Mouse (Mus musculus): ENCODE data around the gene Ppp1r11.
A peak's percentile ranks its signal among the peaks of the same experiment; 100 is the strongest.

The Ppp1r11 gene

DNA sequence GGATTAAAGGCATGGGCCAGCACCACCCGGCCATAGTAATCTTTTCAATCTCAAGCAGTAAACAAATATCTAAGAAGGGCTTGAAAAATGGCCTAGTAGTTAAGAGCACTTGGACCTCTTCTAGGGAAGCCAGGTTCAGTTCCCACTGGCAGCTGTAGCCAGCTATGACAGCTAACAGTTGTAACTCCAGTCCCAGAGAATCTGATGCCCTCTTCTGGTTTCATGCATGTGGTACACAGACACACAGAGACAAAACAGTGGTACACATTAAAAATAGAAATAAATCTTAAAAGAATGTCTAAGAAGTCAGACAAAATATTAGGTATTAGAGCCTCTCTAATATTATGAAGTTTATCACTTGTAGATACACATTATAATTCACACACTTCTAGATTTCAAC, 9.6 kb upstream of the Ppp1r11 start:
- DNase-seq (ENCODE audit: low spot score), result no peak

DNA sequence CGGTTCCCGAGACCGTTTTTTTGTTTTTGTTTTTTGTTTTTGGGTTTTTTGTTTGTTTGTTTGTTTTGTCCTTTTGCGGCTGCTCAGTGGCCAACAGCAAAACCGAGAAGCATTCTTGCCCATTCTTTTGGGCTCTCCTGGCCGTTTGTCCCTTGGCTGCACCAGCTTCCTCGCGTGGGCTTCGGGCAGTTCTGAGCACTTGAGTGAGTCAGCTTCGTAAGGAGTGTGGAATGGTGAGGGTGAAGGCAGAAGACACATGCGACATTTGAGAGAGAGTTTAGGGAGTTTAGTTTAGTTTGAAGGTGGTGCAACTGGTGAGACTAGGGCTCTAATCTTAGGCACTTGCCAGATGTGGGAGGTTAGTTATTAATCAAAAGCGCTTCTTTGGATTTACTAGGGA, 7.3 kb upstream of the Ppp1r11 start:
- no peak for DNase-seq (ENCODE audit: low spot score)

DNA sequence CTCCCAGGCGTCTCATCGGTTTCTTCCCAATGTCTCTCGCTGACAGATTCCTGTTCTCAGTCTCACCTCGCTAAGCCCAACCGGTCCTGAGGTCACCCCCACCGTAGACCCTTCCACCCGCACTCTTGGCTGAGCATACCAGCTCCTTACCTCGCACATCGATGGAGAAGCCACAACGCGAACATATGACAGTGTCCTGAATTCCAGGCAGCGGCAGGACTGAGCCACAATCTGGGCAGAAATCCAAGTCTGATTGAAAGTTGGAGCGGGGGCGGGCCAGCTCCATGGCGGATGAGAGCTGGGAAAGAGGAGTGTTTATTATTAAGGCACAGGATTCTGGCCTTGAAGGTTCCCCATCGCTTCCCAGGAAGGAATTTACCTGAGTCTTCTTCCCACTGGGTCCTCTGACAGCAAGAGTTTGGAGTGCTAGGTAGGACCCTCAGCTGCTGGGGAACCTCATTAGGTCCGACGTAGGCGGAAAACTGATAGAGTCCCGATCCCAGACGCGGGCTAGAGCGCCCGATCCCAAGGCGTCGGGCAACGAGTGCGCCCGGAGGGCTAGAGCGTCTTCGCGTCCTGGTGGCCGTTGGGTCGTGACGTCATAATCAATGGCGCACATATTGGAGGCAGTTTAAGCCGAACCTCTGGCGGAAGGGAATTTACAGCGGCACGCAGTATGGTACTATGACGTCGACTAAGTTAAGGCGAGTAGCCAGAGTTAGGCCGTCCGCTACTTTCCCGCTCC, 6.6 kb upstream of the Ppp1r11 start, which contains the start of the genes Znrd1 and Znrd1as:
TSS of gene Znrd1 (minus strand) at position 561 of the 745 bp plus-strand sequence.
TSS of gene Znrd1as (plus strand) at position 594 of the 745 bp plus-strand sequence.
- peak; percentile 95 for DNase-seq (ENCODE audit: low spot score)

DNA sequence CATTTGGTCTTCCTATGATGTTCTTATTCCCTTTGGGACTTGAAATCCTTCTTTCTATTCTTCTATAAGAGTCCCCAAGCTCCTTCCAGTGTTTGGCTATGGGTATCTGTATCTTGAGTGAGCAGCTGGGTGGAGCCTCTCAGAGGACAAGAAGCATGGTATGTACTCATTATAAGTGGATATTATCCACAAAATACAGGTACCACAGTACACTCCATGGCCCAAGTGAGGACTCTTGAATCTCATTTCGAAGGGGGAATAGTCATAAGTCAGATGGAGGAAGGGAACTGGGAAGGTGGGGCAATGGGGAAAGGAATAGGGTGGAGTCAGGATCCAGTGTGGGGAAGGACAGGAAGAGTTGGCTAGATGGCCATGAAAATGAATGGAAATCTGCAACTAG, 1.5 kb upstream of the Ppp1r11 start:
- no peak for DNase-seq (ENCODE audit: low spot score)

DNA sequence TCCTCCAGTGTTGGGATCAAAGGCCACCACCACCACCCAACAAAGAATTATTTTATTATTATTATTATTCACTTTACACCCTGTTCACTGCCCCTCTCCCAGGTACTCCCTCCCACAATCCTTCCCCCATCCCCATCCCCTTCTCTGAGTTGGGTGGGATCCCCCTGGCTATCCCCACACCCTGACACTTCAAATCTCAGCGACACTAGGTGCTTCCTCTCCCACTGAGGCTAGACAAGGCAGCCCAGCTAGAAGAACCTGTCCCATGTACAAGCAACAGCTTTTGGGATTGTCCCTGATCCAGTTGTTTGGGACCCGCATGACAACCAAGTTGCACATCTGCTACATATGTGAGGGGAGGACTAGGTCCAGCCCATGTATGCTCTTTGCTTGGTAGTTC, 1.1 kb upstream of the Ppp1r11 start:
- no peak for DNase-seq (ENCODE audit: low spot score)

DNA sequence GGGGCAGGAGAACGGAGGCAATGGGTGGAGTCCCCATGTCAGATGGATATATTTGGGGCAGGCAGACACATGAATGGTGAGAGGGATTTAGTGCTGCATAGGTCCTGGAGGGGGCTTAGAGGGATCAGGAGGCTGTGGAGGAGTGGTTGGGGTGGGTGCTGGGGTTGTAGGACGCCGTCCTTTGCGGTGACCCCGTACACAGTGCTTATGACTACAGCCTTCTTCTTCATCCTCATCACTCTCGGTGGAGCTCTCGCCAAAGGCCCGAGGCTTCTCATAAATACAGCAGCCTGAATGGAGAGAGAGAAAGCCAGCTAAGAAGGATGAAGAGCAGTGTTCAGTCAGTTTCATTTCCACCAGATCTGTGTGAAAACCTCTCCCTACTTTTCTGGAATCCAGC, 2.3 kb downstream of the Ppp1r11 start:
- no peak for DNase-seq (ENCODE audit: low spot score)

DNA sequence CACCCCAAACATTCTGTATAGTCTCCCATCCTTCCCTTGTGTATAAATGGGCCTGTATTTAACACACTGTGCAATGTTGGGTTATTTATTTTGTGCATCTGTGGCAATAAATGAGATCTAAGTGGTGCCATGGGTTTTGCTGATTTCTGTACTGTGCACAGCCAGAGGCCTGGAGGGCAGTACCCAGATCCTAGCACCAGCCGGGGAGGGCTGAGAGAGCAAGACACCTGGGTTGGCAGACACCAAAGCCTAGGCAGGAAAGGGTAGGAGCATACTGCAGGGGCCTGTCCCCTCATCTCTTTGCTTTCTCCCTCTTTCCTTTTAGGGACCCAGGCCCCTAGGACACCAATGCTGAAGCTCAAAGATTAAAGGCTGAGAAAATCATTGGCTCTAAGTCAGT, 3.3 kb downstream of the Ppp1r11 start:
- no peak for DNase-seq (ENCODE audit: low spot score)

DNA sequence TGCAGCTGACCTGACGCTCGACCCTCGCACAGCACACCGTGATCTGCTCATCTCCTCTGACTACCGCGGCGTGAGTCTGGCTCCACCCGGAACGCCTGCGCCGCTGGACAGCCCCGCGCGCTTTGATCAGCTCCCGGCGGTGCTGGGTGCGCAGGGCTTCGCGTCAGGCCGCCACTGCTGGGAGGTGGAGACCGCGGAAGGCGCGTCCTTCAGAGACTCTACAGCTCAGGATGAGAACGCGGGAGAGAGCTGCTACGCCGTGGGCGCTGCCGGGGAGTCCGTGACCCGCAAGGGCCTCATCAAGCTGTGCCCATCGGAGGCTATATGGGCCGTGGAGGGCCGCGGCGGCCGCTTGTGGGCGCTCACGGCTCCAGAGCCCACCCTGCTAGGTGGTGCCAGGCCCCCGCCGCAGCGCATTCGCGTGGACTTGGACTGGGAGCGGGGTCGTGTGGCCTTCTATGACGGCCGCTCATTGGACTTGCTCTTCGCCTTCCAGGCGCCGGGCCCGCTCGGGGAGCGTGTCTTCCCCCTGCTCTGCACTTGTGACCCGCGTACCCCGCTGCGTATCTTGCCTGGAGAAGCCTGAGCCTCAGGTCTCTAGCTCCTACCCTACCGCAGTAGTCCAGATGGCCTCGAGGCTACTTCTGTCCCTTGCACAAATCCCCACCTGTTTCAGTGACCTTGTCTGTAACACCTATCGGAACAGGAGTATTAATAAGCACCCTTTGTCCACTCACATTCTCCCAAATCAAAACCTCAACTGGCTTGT, 4.3 kb downstream of the Ppp1r11 start:
- DNase-seq (ENCODE audit: low spot score), result peak; percentile 39

DNA sequence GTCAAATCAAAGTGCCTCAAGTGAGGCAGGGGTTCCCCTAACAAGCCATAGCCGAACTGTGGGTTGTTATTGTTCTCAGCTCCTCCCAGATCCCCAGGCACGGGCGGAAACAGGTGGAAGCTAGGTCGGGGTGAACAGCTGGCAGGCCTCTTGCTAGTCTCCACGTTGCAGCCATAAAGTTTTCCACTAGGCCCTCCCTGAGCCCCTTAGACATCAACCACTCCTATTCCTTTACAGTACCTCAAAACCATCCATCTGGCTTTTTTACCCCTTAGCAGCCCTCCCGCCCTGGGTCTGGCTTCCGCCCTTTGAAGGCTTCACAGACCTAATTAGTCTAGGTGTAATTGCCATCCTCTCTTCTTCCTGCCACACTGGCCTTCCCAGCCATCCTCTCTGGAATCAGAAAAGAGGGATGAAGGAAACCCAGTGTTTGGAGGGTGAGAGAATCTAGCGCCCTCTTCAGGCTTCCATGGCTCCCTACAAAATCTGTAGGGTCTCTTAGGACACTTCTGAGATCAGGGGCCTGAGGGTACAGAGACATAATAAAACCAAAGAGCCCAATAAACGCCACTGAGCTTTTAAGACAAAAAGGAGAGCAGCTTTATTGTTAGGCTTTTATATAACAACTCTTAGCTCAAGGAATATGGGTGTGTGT, 7.3 kb downstream of the Ppp1r11 start:
- DNase-seq (ENCODE audit: low spot score), result no peak

DNA sequence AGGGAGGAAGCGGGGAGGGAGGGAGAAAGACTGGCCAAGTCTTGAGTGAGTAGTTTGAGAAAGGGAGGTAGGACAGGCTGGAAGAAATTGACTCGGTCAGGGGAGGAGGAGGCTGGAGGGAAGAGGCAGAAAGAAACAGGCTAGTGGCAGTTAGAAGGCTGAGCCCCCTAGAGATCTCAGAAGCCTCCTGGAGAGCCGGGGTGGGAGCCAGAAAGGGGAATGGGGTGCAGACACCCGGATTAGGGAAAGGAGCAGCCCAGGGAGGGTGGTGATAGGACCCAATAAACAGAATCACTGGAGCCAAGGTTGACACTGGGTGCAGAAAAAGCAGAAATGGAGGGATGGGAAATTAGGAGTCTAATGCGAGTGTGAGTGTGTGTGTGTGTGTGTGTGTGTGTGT, 7.8 kb downstream of the Ppp1r11 start:
- no peak for DNase-seq (ENCODE audit: low spot score)

DNA sequence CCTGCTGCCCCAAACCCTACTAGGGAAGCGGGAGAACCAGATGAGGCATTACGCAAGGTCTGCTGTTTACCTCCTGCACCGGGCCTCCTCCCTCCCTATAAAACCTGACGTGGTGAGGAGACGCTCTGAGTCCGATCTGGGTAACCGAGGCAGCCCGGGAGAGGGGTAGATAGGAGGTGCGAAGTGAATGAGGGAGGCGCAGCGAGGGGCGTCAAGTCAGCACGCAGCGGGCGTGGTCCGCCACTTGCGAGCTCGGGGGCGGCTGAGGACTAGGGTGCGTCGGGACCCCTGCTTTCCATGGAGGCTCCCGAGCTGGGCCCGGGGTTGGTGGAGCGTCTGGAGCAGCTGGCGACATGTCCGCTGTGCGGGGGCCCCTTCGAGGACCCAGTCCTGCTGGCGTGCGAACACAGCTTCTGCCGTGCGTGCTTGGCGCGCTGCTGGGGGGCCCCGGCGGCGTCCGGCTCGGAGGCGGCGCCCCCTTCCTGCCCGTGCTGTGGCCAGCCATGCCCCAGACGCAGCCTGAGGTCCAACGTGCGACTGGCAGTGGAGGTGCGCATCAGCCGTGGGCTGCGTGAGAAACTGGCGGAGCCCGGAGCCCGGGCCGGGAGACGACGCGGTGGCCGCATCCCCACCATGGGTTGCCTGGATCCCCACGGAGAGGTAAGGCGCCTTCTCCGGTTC, 8.6 kb downstream of the Ppp1r11 start, which contains the start of gene Rnf39:
TSS of gene Rnf39 (plus strand) at position 128 of the 681 bp plus-strand sequence.
- no peak for DNase-seq (ENCODE audit: low spot score)

DNA sequence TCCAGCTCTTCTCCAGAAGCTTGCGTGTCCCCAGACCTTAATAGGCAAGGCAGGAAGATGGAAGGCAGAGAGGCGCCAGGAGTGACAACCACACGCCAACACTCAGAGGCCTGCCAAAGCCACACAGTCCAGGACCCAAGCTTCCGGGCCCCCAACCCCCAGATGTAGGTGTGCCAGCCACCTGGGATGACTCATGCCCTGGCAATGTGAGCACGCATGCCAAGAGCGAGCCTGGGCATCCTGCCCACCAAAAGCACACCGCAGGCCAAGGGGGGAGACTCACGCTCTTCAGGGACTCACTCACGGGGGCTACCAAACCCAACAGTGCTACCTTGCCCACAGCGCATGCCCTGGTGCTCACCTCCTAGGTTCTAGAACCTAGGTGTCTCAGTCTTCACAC, 9.2 kb downstream of the Ppp1r11 start:
- no peak for DNase-seq (ENCODE audit: low spot score)

DNA sequence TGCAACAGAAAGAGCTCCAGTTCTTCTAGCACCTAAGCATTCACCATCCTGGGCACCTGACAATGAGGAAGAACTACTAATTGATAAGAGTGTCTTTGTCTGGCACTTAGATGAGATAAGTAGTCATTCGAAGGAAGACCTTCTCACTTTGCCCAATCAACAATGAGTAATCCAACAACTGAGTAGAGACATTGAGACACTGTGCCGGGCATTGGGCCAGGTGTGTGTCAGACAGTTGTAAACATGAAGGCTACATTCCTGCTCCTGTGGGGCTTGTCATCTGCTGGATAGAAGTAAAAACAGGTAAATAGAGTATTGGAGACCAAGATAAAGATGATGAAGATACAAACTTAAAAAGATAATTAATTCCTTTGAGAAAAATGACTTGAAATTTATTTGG, 13.5 kb downstream of the Ppp1r11 start:
- DNase-seq (ENCODE audit: low spot score), result no peak

DNA sequence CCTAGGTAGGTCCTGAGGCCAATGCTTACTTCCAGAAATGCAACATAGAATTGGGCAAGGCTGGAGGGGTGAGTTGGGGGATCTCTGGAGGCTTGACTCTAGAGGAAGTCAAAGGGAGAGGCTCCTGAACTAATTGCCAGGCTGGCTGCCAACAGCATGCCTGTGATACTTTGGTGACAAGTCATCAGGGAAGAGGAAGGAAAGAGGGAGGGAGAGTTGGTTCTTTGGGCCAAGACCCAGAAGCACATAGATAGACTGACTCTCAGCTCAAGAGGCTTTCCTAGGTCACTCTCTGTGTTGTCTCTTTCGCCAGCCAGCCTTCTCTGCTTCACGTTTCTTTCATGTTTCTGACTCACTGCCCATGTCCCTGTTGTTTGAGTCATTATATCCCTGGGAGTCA, 19.7 kb downstream of the Ppp1r11 start:
- no peak for DNase-seq (ENCODE audit: low spot score)

DNA sequence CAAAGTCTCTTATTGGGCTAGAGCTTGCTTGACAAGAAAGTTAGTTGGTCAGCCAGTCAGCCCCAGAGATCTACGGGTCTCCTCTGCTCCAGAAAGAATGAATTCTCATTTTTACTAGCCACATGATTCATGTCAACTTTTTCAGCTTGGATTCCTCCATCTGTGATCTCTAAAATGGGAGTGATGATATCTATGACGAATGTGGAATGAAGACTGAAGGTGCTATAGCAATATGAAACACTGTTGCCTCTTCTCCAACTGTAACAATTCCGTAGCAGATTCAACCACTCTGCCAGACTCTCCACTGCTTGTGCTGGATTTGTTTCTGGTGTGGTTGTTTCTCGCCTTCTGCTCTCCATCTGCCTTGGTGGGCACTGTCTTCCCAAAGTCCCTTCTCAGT, 20.4 kb downstream of the Ppp1r11 start:
- no peak for DNase-seq (ENCODE audit: low spot score)

DNA sequence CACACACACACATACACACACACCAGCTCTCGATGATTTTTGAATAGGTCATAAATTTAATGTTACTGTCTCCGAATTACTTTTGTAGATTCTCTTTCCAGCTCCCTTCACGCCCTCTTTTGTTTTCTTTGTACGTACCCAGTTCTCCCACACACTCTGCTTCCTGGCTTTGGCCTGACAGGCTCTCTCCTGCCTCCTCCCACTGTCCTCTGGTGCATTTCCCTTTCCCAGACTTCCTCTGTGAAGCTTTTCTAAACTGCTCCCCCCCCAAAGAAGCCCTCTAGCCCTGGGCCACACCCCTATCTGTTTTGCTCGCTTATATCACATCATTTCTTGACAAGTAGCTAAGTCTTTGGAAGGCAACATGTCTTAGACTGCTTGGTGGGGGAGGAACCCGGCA, 21.3 kb downstream of the Ppp1r11 start:
- no peak for DNase-seq (ENCODE audit: low spot score)

DNA sequence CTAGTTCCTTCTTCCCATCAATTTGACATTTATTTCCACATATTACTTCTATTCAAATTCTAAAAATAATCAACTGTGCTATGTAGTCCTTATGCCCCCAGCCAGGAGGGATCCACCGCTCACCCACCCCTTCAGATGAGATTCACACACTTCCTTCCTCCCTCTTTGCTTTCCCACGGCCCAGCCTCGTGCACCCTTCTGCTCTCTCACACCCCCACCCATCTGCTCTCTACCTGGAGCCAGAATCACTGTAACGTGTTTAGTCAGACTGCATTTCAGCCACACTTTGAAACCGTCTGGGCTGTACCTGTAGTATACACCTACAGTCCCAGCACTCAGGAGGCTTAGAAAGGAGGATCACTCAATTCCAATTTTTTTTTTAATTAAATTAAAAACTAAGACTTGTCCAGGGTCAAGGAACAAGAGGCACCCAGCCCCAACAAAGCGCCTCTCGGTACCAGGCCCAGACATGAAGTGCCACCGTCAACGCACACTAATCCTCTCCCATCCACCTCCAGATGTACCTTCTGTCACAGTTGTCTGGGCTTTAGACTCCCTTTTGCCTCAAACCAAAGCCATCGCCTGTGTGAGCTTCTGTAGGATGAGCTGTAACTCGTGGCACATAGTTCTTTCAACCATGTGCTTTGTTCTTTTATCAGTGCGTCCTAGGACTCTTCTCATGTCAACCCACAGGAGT, 22.2 kb downstream of the Ppp1r11 start:
- no peak for DNase-seq (ENCODE audit: low spot score)

DNA sequence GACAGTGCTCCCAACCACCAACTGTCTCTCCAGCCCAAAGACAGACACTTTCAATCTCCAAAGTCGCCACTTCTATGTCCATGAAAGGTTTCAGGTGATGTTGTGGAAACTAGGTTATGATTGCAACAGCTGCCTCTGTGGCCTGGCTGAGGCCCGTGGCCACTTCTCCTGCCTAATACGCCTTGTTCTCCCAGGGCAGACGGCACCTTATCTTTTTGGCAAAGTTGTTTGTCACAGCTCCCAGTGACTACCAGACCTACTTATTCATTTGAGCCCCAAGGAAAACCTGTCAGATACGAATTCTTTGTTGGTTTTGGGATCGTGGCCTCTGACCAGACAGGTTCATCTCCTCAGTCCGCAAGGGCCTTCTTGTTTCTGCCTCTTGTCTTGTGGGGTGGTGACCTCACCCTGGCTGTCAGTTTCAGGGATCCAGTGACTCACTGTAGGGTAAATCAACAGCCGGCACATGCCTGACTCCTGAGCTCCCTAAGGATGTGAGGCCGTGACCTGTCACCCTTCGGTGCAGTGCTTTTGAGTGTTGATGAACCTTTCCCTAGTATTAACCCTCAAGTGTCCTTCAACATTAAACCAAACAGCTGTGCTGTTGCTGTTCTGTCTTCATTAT, 23.9 kb downstream of the Ppp1r11 start:
- DNase-seq (ENCODE audit: low spot score), result no peak

DNA sequence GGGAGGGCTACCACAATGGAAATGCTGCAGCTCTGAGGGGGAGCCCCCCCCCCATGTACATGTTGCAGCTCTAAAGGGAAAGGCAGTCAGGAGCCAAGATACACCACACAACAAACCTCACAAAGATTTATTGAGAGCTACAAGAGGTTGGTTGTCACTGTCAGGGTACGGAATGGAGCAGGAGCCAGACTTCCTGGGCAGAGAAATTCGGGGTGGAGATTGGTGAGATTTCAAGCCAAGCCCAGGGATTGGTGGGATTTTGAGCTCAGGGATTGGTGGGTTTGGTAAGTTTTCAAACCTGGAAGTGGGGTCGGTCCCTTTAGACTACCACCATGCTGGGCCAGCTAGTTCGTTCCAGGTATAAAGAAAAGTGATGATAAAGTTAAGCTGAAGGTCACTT, 28.1 kb downstream of the Ppp1r11 start:
- no peak for DNase-seq (ENCODE audit: low spot score)

DNA sequence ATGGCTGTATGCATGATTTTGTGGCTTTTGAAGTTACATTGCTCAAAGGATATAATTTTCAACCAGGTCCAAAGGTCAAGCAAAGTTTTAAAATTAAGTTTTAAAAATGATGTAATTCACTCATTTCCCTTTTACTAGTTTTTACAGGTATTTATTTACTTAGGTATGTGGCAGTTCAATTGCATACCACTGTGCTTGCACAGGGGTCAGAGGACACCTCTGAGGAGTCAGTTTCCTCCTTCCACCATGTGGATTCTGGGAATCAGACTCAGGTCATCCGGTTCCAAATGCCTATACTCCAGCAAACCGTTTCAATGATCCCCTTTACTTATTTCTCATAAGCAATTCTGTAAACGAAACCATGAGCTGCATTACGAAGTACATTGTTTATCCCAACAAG, 28.8 kb downstream of the Ppp1r11 start:
- peak; percentile 20 for DNase-seq (ENCODE audit: low spot score)

DNA sequence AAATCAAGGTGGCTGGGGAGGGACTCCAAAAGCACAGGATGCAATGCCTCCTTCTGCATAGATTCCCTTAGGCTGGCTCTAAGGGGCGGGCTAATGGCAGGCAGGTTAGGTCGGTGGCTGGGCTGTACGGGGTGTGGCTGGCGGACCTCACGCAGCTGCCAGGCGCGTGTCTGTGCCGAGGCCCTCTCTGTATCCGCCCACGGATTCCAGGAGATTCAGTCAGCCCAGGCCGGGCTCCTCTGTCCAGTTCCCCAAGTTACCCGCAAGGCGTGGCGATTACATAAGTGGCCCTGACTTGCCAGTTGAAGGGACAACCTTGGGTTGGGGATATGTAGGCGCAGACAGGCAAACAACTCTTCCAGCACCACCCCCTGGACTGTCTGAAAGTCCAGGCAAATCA, 31.3 kb downstream of the Ppp1r11 start:
- no peak for DNase-seq (ENCODE audit: low spot score)
